Mouse (Mus musculus) limb, embryonic 11.5 days (tissue): ENCODE data around the gene Acot7. TPM values are rescaled to one million over a fixed set of nuclear protein-coding genes. Genes with fewer than 3 reads are reported as not detected.

Experiments used
- ATAC-seq: fragments of 200-750 bp; cut with Nextera tagmentation; 2 replicates; pipeline ENCODE4 v1.8.0; 2017; ENCODE audit warnings: low read depth; ENCODE audit not compliant: insufficient number of reproducible peaks, low FRiP score, low TSS enrichment
- DNase-seq: peaks from one replicate; pipeline ENCODE4 v3.0.0-alpha.2; 2015; ENCODE audit warnings: low spot score
- H3K27ac ChIP-seq: fragments of 300-500 bp; sonication (generic); replicated peaks from 2 replicates; pipeline ENCODE4 v1.5.1; 2014; ENCODE audit warnings: low read depth, mild to moderate bottlenecking, low read length
- H3K27me3 ChIP-seq: fragments of 300-500 bp; sonication (generic); 2 replicates; pipeline ENCODE4 v1.6.1; 2014; ENCODE audit warnings: mild to moderate bottlenecking, low read length, mixed read lengths; ENCODE audit not compliant: control insufficient read depth, insufficient read depth
- H3K36me3 ChIP-seq: fragments of 300-500 bp; sonication (generic); 2 replicates; pipeline ENCODE4 v1.6.1; 2014; ENCODE audit warnings: mild to moderate bottlenecking, low read length, moderate library complexity, mixed read lengths; ENCODE audit not compliant: control insufficient read depth, insufficient read depth
- H3K4me1 ChIP-seq: fragments of 300-500 bp; sonication (generic); 2 replicates; pipeline ENCODE4 v1.6.1; 2014; ENCODE audit warnings: low read length, mixed read lengths; ENCODE audit not compliant: control insufficient read depth, insufficient read depth
- H3K4me2 ChIP-seq: fragments of 300-500 bp; sonication (generic); 2 replicates; pipeline ENCODE4 v1.6.1; 2014; ENCODE audit warnings: low read depth, mild to moderate bottlenecking, moderate library complexity; ENCODE audit not compliant: severe bottlenecking
- H3K4me3 ChIP-seq: fragments of 300-500 bp; sonication (generic); 2 replicates; pipeline ENCODE4 v1.5.1; 2014; ENCODE audit warnings: low read depth, low read length
- H3K9ac ChIP-seq: fragments of 300-500 bp; sonication (generic); 2 replicates; pipeline ENCODE4 v1.6.1; 2014; ENCODE audit warnings: mild to moderate bottlenecking, low read length
- H3K9me3 ChIP-seq: fragments of 300-500 bp; sonication (generic); 2 replicates; pipeline ENCODE4 v1.6.1; 2016; ENCODE audit warnings: low read length; ENCODE audit not compliant: control insufficient read depth
- WGBS: fragments of 180-500 bp; shearing (Covaris S2); extraction: QIAGEN DNeasy Blood & Tissue Kit; methylation state at CpG from one replicate; pipeline ENCODE4 v1.1.7; 2014; 5-methylcytosine and 5-hydroxymethylcytosine counted together
- polyA plus RNA-seq: library from polyadenylated mRNA; unstranded; fragments of >200 nt; fragmentation: Nextera tagmentation; extraction: Ambion mirVana; gene quantifications from 2 replicates; pipeline ENCODE4 v1.2.1, GENCODE M21; 2014

Gene Acot7
- polyA plus RNA-seq, 1 experiment from 2014 or later = 33.3 TPM

GRCm38 (mm10) chr4:152305991-152306390, 128.1 kb downstream of the Acot7 start:
- Histone ChIP-seq H3K9me3 (no peaks in the 10 kb centered on the region), H3K36me3 (peaks cover under 1% of the 10 kb centered on the region; the same call in 1 of the 2 replicates), H3K27ac (no peak overlapping the region), H3K4me3 (no peak overlapping the region), H3K27me3 (peaks cover under 1% of the 10 kb centered on the region), H3K4me2 (no peak overlapping the region), H3K4me1 (no peaks in the 10 kb centered on the region), H3K9ac (no peak overlapping the region)
- DNase-seq = no peak
- 77% methylated on average over 6 of the region's 6 CpGs for WGBS
- no peak for ATAC-seq

- 79% methylated on average over 9 of the region's 9 CpGs for WGBS
- DNase-seq = no peak
- Histone ChIP-seq H3K27me3 (peaks cover 16% of the 10 kb centered on the region), H3K36me3 (no peaks in the 10 kb centered on the region; the same call in 1 of the 2 replicates), H3K27ac (no peak overlapping the region), H3K9ac (no peak overlapping the region), H3K4me1 (0 out of 2 replicates have a peak, but pooled peaks cover 2% of the 10 kb centered on the region), H3K9me3 (no peaks in the 10 kb centered on the region), H3K4me2 (no peak overlapping the region), H3K4me3 (no peak overlapping the region)
- ATAC-seq = no peak
Observed at GRCm38 (mm10) chr4:152307542-152307941, 129.6 kb downstream of the Acot7 start.

- Histone ChIP-seq H3K36me3 (no peaks in the 10 kb centered on the region; the same call in 1 of the 2 replicates), H3K4me3 (no peak overlapping the region; the same call in 1 of the 2 replicates), H3K27ac (no peak overlapping the region), H3K4me1 (peaks cover 21% of the 10 kb centered on the region; the same call in 1 of the 2 replicates), H3K27me3 (peaks cover 62% of the 10 kb centered on the region), H3K9me3 (no peaks in the 10 kb centered on the region), H3K9ac (no peak overlapping the region), H3K4me2 (peak overlapping the region; percentile 22; the same call in 1 of the 2 replicates)
- WGBS = 3% methylated on average over 14 of the region's 14 CpGs
- ATAC-seq (no peak), DNase-seq (peak; percentile 39)
Observed at GRCm38 (mm10) chr4:152312186-152312585, 134.3 kb downstream of the Acot7 start.

GRCm38 (mm10) chr4:152313211-152313632, 135.3 kb downstream of the Acot7 start:
- peak overlapping the region; percentile 50 for H3K4me2 ChIP-seq
- H3K36me3 ChIP-seq = no peaks in the 10 kb centered on the region; the same call in 1 of the 2 replicates
- no peaks in the 10 kb centered on the region for H3K9me3 ChIP-seq
- H3K9ac ChIP-seq = no peak overlapping the region; the same call in 1 of the 2 replicates
- no peak overlapping the region for H3K27ac ChIP-seq
- ATAC-seq (0 out of 2 replicates have a peak, but pooled peaks have one; percentile 20), DNase-seq (peak; percentile 60)
- H3K4me3 ChIP-seq = peak overlapping the region; percentile 24
- WGBS = 0% methylated on average over 29 of the region's 29 CpGs
- H3K4me1 ChIP-seq = peaks cover 21% of the 10 kb centered on the region; the same call in 1 of the 2 replicates
- H3K27me3 ChIP-seq = peaks cover 70% of the 10 kb centered on the region

- no peak overlapping the region for H3K4me2 ChIP-seq
- H3K27ac ChIP-seq = no peak overlapping the region
- peak; percentile 54 for DNase-seq
- H3K27me3 ChIP-seq = peaks cover 70% of the 10 kb centered on the region
- H3K9ac ChIP-seq = no peak overlapping the region
- peaks cover 21% of the 10 kb centered on the region; the same call in 1 of the 2 replicates for H3K4me1 ChIP-seq
- H3K9me3 ChIP-seq = no peaks in the 10 kb centered on the region
- no peaks in the 10 kb centered on the region; the same call in 1 of the 2 replicates for H3K36me3 ChIP-seq
- no peak for ATAC-seq
- H3K4me3 ChIP-seq = no peak overlapping the region
Observed at GRCm38 (mm10) chr4:152313934-152314333, 136.0 kb downstream of the Acot7 start.

- H3K9ac ChIP-seq = peak overlapping the region; percentile 12; the same call in 1 of the 2 replicates
- DNase-seq (peak; percentile 43), ATAC-seq (no peak)
- peak overlapping the region; percentile 20 for H3K4me3 ChIP-seq
- H3K9me3 ChIP-seq = no peaks in the 10 kb centered on the region
- peaks cover 21% of the 10 kb centered on the region; the same call in 1 of the 2 replicates for H3K4me1 ChIP-seq
- under 1% methylated on average over 43 of the region's 43 CpGs for WGBS
- peak overlapping the region; percentile 45 for H3K4me2 ChIP-seq
- no peak overlapping the region for H3K27ac ChIP-seq
- H3K27me3 ChIP-seq = peaks cover 70% of the 10 kb centered on the region
- no peaks in the 10 kb centered on the region for H3K36me3 ChIP-seq
Observed at GRCm38 (mm10) chr4:152315498-152316213, 137.7 kb downstream of the Acot7 start.

- H3K4me1 ChIP-seq = peaks cover 18% of the 10 kb centered on the region; the same call in 1 of the 2 replicates
- no peaks in the 10 kb centered on the region for H3K36me3 ChIP-seq
- ATAC-seq (no peak), DNase-seq (no peak)
- H3K4me2 ChIP-seq = no peak overlapping the region
- no peaks in the 10 kb centered on the region for H3K9me3 ChIP-seq
- WGBS = 82% methylated on average over 6 of the region's 6 CpGs
- H3K27ac ChIP-seq = no peak overlapping the region
- no peak overlapping the region for H3K4me3 ChIP-seq
- no peak overlapping the region for H3K9ac ChIP-seq
- H3K27me3 ChIP-seq = peaks cover 52% of the 10 kb centered on the region
Observed at GRCm38 (mm10) chr4:152317631-152318033, 139.7 kb downstream of the Acot7 start.

GRCm38 (mm10) chr4:152318517-152319234, 140.7 kb downstream of the Acot7 start, which contains the start of gene Rnf207:
Gene Rnf207, minus strand, starts transcription at chr4:152318993.
- Histone ChIP-seq H3K4me3 (no peak within 1 kb of the TSS), H3K27me3 (peaks cover 42% of the 10 kb centered on the region)

More at GRCm38 (mm10) chr4:152318517-152319234, 140.7 kb downstream of the Acot7 start, which contains the start of gene Rnf207:
- H3K4me2 ChIP-seq = peak within 1 kb of the TSS; percentile 30; the same call in 1 of the 2 replicates
- WGBS = 4% methylated on average over 26 of the region's 26 CpGs
- peaks cover 10% of the 10 kb centered on the region; the same call in 1 of the 2 replicates for H3K4me1 ChIP-seq
- H3K36me3 ChIP-seq = no peaks in the 10 kb centered on the region
- DNase-seq = peak; percentile 64
- no peaks in the 10 kb centered on the region for H3K9me3 ChIP-seq
- no peak within 1 kb of the TSS for H3K9ac ChIP-seq
- H3K27ac ChIP-seq = no peak within 1 kb of the TSS
- ATAC-seq = no peak
